Mouse (Mus musculus) kidney, adult 8-10 months (tissue): Measurements from ENCODE around the gene Uchl5.

Source experiments
- DNase-seq, 2 experiments: peaks; one replicate each; pipeline ENCODE4 v3.0.0; 2022

The Uchl5 gene

DNA sequence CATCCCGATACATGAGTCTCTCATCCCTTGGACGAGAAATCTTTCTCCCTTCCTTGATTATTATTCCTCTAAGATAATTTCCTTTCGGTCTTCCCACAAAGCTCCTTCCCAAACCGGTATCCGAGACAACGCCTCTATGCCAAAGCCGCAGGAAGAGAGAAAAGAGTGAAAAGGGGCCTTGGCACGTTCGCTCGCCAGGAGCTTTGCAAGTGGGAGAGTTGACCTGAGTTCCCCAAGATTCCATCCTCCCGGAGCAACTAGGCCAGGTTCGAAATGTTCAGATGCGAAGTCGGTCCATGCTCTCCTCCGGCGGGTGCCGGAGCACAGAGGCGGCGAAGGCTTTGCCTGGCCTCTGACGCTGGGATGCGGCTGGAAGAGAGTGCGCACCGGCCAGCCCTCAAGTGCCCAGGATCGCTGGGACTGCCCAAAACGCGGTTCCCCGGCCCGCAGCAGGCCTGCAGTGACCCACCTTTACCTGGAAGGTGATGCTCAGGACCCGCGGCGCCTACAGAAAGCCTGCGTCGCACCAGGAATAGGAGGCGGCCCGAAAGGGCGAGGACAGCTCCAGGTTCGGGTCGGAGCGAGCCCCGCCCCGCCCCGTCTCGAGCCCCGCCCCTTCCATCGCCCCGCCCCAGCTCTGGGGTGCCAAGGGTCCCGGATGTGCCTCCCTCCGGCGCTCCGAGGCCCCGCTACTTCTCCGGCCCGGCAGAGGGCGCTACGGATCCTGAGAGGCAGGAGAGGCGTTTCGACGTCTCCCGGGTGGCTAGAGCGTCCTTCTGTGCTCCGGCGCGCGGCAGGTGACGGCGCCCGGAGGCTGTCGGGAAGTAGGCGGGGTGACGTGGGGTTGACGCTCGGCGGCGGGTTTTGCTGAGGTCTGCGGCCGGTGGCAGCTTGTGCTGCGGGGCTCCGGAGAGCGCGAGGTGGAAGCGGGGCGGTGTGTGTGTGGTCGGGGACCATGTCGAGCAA, at the start of gene Uchl5, which contains the start of gene Trove2:
Uchl5 (plus strand) TSS at position 827 of the 966 bp plus-strand sequence.
Trove2 (minus strand) TSS at position 623 of the 966 bp plus-strand sequence.
- DNase-seq = peak; percentile 97

DNA sequence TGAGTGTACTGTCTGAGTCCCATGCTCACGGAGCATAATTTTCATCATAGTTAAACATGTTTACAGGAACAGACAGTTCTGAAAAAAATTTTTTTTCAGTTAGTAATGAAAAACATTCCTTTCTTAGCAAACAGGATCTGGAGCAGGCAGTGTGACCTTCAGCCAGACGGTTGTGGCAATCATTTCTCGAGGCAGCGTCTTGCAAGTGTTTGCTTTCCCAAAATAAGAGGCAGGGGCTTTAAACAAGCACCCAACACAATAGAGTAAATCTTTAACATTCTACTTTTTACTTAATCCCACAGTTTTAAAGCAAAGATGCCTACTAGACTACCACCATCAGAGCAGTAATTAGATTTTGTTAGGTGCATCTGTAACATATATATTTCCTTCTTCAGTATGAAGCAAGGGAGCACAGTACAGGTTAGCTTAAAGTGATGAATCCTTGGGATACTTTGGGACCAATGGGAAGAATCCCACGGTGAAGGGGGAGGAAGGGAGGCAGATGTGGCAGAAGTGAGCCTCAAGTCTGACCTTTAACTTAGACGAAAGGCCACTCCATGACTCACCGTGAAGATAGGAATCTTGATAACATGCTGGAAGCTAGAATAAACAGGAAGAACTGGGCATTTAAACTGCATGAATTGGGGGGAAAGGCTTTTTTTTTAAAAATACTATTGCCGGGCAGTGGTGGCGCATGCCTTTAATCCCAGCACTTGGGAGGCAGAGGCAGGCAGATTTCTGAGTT, 49.2 kb upstream of the Uchl5 start:
- no peak for DNase-seq

DNA sequence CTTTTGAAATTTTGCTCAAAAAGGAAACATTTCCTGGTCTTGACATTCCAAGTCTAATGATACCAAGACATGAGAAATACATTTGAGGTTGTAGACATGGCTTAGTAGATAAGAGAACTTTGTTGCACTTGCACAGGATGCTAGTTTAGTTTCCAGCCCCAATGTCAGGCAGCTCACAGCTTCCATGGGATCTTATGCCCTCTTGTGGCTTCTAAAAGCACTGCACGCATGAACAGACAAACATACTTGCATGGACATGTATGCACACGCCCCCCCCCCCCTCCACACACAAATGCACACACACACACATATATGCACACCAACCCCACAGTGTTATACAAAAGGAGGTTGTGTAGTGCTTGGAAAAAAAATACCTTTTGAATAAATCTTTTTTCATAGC, 46.2 kb upstream of the Uchl5 start:
- DNase-seq = no peak

DNA sequence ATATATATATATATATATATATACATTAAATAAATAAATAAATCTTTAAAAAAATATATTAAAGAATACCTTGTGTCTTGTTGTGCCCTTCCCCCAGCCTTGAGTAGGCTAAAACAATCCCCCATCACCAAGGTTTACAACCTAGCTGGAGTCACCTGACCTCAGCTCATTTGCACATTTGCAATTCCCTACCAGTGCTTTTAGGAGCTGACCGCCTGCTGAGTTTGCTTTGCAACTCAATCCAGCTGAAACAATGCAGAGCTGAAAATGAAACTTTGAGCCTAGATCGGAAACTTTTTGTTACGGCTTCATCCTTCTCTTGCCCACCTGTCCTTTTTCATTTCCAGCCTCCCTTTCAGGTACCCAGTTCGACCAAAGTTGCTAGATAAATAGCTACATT, 45.4 kb upstream of the Uchl5 start:
- DNase-seq = no peak

DNA sequence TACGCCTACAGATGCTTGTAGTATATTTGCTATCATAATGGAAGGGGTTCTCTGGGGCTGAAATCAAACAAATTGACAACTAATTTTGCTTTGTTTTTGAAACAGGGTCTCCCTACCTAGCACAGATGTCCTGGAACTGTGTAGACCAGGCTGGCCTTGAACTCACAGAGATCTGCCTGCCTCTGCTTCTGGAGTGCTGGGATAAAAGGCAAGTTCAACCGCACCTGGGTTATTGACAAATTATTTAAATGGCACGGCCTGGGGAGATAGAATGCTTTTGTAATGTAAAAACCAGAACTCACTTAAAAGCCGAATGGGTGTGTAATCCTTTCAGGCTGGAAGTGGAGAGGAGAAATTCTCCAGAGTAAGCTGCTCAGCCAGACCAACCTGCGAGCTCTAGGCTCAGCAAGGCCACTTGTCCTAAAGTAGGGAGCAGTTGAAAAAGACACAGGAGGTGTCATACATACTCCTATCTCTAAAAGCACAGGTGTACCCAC, 43.1 kb upstream of the Uchl5 start:
- DNase-seq = no peak

DNA sequence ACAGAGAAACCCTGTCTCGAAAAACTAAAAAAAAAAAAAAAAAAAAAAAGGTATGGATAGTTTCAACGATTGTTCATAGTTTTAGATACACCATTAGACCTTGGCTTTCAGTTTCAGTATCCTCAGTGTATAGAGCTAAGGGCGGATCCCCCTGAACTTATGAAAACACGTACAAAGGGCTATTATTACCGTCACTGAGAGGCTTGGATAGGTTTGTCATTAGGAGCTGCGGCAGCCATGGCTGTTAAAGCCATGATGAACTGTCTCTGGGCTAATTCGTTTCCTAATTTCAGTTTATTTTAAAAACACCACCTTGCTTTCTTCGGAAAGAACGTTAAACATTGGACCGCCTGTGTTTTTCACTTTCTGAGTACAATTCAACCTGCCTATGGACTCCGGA, 38.3 kb upstream of the Uchl5 start:
- DNase-seq = no peak

DNA sequence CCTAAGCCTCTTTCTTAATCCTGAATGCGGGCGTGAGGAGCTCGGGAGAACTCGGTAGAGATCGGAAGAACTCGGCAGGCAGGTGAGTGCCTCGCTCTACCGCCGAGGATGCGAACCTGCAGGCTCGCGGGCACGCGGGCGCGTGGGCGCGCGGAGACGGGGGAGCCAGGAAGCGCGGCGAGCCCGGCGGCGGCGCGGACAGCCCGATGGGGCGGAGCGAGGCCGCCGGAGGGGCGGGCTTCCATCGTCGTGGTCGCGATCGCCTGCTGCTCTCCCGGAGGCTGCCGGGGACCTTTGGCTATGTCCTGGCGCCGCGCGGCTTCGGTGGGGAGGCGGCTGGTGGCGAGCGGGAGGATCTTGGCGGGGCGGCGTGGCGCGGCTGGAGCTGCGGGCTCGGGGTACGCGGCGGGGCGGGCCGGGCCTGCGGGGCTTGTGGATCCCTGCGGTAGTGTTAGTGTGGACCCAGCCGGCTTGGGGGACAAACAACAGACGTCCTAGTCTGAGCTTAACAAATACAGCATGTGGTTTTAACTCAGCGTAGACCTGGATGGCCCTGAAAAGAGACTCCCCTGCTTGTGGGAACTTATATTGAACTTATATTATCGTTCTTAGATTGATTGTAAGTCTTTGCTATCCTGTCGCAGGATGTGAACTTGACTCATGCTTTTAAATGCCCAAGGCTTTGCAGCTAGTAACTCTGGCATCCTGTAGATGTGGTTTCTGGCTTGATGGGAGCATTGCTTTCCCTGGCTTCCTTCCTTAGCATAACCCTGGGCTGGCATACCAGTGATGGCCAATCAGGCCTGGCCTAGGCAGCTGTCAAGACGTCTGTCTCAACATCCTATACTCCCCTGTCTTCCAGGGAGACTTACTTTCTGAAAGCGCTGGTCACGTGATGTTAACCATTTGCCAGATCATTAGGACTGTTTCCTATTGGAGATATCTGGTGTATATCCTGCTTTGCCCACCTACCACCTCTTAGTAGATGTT, 37.4 kb upstream of the Uchl5 start:
- DNase-seq = peak; percentile 91 to 92

DNA sequence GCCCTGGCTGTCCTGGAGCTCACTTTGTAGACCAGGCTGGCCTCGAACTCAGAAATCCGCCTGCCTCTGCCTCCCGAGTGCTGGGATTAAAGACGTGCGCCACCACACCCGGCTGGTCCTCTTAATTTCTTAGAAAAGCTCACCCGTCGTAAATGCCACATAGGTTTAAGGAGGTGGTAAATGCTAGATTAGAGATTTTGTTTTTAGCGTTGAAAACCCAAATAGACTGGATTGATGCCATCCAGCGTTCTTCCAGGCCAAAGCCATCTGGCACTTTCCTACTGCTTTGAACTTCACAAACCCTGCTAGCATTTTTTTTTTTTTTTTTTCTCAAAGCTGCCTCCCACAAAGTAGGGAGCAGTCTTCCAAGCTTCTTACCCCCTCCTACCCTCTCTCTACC, 36.5 kb upstream of the Uchl5 start:
- no peak for DNase-seq

DNA sequence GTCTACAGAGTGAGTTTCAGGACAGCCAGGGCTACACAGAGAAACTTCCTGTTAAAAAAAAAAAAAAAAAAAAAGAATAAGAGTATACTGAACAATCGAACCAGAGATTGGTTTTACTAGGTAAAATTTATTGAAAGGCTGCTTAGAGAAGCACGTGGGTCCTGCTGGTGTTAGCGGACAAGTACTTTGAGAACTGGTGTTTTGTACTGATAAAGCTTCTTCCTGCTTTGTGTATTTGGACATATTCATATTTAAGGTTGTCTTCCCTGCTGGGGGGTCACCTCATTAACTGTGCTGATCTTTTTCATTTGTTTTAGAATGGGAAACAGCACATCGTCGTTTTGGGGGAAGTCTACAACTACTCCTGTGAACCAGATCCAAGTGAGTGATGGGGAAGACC, 35.7 kb upstream of the Uchl5 start:
- no peak for DNase-seq

DNA sequence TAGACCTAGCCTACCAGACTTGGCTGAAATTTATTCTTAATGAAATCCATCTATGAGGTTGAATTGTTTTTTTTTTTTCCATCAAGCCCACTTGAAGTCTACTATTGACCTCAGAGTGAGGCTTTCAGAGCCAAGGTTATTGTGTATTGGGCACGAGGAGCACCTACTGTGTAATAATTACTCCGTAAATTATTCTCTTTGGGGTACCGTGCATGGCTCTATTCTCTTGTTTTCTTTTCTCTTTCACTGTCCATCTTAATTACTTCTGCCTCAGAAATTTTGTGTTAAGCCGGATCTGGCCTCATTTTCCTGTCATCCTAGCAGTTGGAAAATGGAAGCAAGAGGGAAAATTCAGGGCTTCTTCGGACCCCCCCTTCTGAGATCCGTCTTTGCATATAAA, 34.9 kb upstream of the Uchl5 start:
- no peak for DNase-seq

DNA sequence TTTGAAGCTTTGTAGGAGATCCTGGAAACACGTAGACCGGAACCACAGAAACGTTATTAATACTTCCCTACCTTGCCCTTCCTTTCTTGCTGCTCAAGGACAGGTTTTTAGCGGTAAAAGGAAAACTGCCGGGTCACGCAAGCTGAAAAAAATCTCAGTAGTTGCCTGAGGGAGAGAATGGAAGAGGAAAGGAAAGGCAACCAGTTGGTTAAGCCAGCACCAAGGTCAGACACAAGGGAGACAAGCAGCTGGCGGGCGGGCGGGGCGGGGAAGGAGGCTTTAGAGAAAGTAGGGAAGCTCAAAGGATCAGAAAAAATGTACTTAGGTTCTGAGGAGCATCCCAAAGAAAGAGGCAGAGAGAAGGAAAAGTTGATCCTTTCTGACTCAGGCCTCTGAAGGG, 31.2 kb upstream of the Uchl5 start:
- peak in 1 of 2 experiments; percentile 7 for DNase-seq

DNA sequence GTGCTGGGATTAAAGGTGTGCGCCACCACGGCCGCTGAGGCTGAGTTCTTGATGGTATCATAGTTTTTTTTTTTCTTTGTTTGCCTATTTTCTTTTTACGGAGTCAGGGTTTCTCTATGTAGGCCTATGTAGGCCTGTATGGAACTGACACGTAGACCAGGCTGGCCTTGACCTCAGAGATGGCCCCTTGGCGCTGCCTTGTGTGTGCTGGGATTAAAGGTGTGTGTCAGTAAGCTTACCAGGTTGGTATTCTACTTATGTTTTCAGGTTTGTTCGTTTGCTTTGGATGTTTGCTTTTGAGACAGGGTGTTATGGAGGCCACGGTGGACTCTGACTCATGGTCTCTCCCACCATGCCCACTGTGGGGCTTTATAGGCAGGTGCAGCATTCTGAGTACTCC, 14.9 kb upstream of the Uchl5 start:
- no peak for DNase-seq

DNA sequence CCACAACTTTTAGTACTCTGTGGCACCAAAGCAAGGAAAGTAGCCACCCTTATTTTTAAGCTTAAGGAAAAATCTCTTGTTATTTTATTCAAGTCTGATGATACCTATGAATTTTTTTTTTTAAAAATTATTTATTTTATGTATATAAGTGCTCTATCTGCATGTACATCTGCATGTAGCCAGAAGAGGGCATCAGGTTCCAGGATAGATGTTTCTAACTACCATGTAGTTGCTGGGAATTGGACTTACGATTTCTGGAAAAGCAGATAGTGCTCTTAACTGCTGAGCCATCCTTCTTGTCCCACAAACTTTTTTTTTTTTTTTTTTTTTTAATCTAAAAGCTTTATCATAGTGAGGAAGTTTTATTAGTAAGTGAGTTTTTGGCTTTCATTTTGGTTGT, 12.6 kb upstream of the Uchl5 start:
- no peak for DNase-seq

DNA sequence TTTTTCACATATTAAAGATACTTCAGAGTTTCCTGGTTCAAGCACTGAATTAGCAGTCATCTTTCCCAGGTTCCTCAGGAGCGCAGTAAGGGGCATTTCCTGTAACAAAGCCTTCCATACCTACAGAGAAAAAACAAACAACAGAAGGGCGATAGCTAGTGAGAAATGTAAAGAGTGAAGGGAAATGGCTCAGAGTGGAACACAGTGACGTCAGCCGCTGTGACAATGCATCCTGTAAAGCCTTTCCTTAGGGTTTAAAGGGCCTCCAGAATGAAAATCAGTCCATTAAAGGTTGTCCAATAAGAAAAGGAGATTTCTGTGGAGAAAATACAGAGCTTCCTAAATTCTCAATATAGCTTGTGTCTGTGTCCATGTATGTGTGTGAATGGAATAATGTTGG, 11.3 kb upstream of the Uchl5 start:
- DNase-seq = no peak

DNA sequence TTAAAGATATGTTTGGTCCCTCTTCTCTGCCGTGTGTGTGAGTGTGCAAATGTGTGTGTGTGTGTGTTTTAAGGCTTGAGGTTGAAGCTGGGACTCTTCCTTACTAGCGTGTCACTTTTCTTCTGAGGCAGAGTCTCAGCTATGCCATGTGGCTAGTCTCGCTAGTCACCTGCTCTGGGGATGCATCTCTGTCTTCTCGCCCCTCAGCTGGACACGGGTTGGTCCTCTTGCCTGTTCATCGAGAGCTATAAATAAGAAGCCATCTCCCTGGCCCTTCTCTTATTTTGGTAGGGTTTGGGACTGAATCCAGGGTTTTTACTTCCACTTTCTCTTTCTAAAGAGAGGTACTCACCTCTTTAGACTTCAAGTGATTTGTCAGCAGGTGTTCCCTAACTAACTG, 10.8 kb upstream of the Uchl5 start:
- no peak for DNase-seq

DNA sequence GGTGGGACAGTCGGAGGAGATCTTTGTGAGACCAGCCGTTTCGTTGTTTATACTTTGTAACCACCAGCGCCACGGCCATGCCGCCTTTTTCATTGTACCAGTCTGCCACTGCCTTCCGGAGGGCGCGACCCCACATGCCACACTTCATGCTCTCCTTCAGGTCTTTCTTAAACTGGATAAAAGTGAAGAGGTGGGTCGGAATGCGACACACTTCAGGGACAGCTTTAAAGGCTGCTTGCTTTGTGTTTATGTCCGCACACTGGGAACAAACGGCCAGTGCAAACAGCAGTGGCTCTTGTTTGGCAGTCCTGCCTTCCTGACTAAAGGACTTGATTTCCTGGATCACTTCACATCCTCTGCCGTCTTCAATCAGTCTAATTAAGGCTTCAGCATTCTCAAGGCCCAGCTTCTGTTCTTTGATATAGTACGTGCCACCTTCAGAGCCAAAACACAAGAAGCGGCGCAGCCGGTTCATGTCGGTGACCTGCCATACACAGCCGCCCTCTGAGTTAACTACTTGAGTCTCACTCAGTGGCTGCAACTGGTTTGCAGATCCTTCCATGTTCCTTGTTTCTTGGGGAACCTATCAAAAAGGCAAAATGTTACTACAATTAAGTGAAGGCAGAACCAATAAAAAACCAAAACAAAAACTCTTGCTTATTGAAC, 6.5 kb upstream of the Uchl5 start:
- DNase-seq = peak in 1 of 2 experiments; percentile 5

DNA sequence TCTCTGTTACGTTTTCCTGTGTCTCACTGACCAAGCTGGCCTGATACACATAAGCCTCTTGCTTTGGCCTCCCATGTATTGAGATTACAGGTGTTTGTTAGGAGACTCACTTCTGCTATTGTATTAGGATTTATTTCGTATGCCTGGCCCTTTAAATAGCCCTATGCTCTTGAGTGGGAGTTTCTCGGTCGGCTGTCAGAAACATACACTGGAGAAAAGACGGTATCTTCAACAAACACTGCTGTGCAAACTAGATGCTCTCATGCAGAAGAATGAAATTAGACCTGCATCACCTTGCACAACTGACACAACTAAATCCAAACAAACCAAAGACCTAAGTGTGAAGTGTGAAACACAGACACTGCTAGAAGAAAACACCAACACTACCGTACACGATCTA, 4.0 kb upstream of the Uchl5 start:
- no peak for DNase-seq

DNA sequence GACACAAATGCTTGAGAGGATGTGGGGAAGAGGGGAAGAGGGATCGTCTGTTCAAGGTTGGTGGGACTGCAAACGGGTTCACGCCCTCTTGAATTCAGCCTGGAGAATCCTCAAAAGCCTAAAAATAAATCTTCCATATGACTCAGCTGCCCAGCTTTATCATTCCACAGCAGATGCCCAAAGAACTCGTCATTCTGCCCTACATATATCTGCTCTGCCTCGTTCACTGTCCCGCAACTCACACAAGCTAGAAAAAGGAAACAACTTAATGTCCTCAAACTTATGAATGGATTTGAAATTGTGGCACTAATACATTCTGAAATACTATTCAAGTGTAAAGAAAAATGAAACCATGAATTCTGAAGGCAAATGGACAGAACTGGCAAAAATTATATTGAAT, 3.2 kb upstream of the Uchl5 start:
- DNase-seq = no peak

DNA sequence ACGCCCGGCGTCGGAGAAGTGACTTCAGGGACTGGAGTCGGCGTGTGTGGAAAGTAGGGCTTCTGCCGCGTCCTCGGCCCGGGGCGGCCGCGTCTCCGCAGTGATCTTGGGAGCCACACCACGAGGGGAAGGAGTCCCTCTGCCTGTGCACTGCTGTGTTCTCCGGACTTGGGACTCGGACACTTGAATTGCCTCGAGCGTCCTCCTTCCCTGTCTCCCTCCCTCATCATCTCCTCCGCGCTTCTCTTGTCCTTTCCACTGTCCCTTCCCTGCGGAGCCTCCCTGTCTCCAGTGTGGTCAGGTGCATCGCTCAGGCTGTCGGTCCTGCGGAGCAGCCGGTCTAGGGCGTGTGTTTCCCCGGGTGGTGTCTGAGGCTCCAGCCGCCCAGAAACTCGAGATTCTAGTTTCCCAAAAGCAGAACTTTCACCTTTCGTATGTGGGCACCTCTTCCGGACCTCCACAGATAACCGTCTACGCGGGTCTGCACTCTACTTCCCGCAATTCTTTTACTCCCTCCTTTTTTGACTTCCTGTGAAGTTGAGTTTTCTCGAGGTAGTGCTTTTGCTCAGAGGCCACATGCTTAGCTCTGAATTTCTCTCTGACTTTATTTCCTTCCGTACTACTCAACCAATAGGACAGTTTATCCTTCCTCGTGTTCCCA, 616 bp downstream of the Uchl5 start:
- no peak for DNase-seq

DNA sequence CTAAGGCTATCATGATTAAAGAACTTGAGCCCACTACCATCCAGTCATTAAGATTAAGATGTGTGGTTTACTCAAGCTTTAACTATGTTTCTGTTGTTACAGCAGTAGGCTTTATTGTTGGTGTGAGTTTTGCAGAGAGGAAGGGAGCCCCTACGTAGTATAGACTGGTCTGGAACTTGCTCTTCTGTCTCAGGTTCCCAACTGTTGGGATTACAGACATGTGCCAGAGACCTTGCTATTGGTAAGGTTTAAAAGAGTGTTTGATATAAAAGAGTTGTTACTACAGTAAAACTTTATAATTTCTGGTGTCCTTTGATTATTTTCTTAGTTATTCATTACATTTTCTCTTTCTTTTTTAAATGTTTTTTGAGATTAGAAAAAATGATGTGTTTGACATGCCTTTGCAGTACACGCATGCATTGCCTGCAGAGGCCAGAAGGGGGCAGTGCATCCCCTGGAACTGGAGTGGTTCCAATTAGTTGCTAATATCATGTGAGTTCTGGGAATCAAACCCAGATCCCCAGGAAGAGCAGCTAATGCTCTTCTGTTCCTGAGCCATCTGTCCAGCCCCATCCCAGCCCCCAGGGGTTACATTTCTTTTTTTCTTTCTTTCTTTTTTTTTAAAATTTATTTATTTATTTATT, 11.6 kb downstream of the Uchl5 start:
- DNase-seq = peak in 1 of 2 experiments; percentile 47

DNA sequence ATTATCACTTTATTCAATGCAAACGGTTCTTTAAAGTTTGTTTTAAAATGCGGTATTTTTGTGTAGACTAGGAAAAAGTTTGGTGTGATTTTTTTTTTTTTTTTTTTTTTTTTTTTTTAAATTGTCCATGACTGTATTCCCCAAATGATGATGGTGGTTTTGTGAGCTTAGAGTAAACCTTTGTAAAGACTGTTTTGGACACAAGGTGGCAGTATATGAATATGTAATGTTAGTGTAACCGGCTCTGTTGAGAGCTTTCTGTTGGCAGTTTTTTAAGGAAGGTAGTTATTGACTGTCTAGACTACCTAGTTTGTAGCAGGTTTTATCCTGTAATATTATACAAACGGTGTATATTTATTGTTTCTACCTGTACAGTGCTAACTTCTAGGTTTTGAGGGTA, 26.5 kb downstream of the Uchl5 start:
- peak in 1 of 2 experiments; percentile 45 for DNase-seq
